Mouse (Mus musculus): Measurements from ENCODE around the gene Atp6ap2. TPM values are rescaled to one million over a fixed set of nuclear protein-coding genes. Genes with fewer than 3 reads are reported as not detected.

The Atp6ap2 gene
- total RNA-seq, 4 experiments from 2014 or later: 16.3 to 20.2 (median 17.9) TPM

Other genes starting within 250 kb of the Atp6ap2 start
- gene 1810030O07Rik, start 85.9 kb downstream of the Atp6ap2 start, total RNA-seq (2022): 10 to 100 TPM; 11.6 to 17.1 (median 13.6) TPM
- gene Med14, start 174.3 kb downstream of the Atp6ap2 start, total RNA-seq (2022): 10 to 100 TPM; 20.9 to 30.2 (median 24.3) TPM

Data from heart, adult 8-10 months (tissue).